Mouse (Mus musculus): ENCODE measurements around the gene Sorcs2.
A peak's percentile ranks its signal among the peaks of the same experiment; 100 is the strongest.

Sorcs2 gene

GRCm38 (mm10) chr5:36006586-36006985, 391.4 kb downstream of the Sorcs2 start:
- no peak for DNase-seq (ENCODE audit: low spot score in 2 of 2)

GRCm38 (mm10) chr5:36006106-36006505, 391.8 kb downstream of the Sorcs2 start:
- no peak for DNase-seq (ENCODE audit: low spot score in 2 of 2)

GRCm38 (mm10) chr5:36003797-36004196, 394.1 kb downstream of the Sorcs2 start:
- DNase-seq (ENCODE audit: low spot score in 2 of 2), result no peak

GRCm38 (mm10) chr5:35989986-35990735, 407.8 kb downstream of the Sorcs2 start:
- no peak for DNase-seq (ENCODE audit: low spot score in 2 of 2)

- DNase-seq (ENCODE audit: low spot score in 2 of 2), result no peak
Observed at GRCm38 (mm10) chr5:35989506-35989905, 408.4 kb downstream of the Sorcs2 start.

GRCm38 (mm10) chr5:35988085-35988484, 409.9 kb downstream of the Sorcs2 start:
- DNase-seq (ENCODE audit: low spot score in 2 of 2), result no peak

- DNase-seq (ENCODE audit: low spot score in 2 of 2), result peak; percentile 46 to 50
Observed at GRCm38 (mm10) chr5:35985611-35986010, 412.3 kb downstream of the Sorcs2 start.

GRCm38 (mm10) chr5:35981976-35982375, 416.0 kb downstream of the Sorcs2 start:
- DNase-seq (ENCODE audit: low spot score in 2 of 2), result peak; percentile 85 to 91

- DNase-seq (ENCODE audit: low spot score in 2 of 2), result no peak
Observed at GRCm38 (mm10) chr5:35981341-35981740, 416.6 kb downstream of the Sorcs2 start.

GRCm38 (mm10) chr5:35980542-35980941, 417.4 kb downstream of the Sorcs2 start:
- no peak for DNase-seq (ENCODE audit: low spot score in 2 of 2)

- peak; percentile 55 to 68 for DNase-seq (ENCODE audit: low spot score in 2 of 2)
Observed at GRCm38 (mm10) chr5:35975681-35976080, 422.3 kb downstream of the Sorcs2 start.

GRCm38 (mm10) chr5:35974265-35974664, 423.7 kb downstream of the Sorcs2 start:
- no peak for DNase-seq (ENCODE audit: low spot score in 2 of 2)

GRCm38 (mm10) chr5:35973800-35974199, 424.1 kb downstream of the Sorcs2 start:
- peak; percentile 44 to 51 for DNase-seq (ENCODE audit: low spot score in 2 of 2)

GRCm38 (mm10) chr5:35972739-35973138, 425.2 kb downstream of the Sorcs2 start:
- DNase-seq (ENCODE audit: low spot score in 2 of 2), result no peak

GRCm38 (mm10) chr5:35971841-35972578, 425.9 kb downstream of the Sorcs2 start:
- DNase-seq (ENCODE audit: low spot score in 2 of 2), result peak; percentile 51 to 61

GRCm38 (mm10) chr5:35970380-35971105, 427.4 kb downstream of the Sorcs2 start:
- no peak for DNase-seq (ENCODE audit: low spot score in 2 of 2)

- DNase-seq (ENCODE audit: low spot score in 2 of 2), result no peak
Observed at GRCm38 (mm10) chr5:35969857-35970256, 428.1 kb downstream of the Sorcs2 start.

All from right cerebral cortex, adult 2 months (tissue).